Mouse (Mus musculus): Measurements from ENCODE around the gene Hoxa1. TPM values are rescaled to one million over a fixed set of nuclear protein-coding genes. Genes with fewer than 3 reads are reported as not detected.

The Hoxa1 gene
- polyA plus RNA-seq, 1 experiment from 2014 or later, result not detected

GRCm38 (mm10) chr6:52168191-52169055 is 10.3 kb upstream of the Hoxa1 start:
- Histone ChIP-seq H3K4me2 (ENCODE audit: low read length) (no peak overlapping the region), H3K27ac (ENCODE audit: low read length) (no peak overlapping the region), H3K9ac (replicated peaks; ENCODE audit: low read depth, low read length) (no peak overlapping the region), H3K4me1 (replicated peaks; ENCODE audit: control insufficient read depth, insufficient read depth, low read length) (0 out of 2 replicates have a peak, but pooled peaks cover 3% of the 10 kb centered on the region), H3K36me3 (ENCODE audit: control insufficient read depth, insufficient read depth) (no peaks in the 10 kb centered on the region), H3K9me3 (ENCODE audit: control insufficient read depth, low read length) (no peaks in the 10 kb centered on the region), H3K4me3 (replicated peaks; ENCODE audit: low read length) (no peak overlapping the region), H3K27me3 (replicated peaks; ENCODE audit: control insufficient read depth, insufficient read depth, low read length) (peaks cover 89% of the 10 kb centered on the region)
- no peak; the same call in 1 of the 2 replicates for ATAC-seq
- 1% methylated on average over 40 of the region's 42 CpGs for WGBS

GRCm38 (mm10) chr6:52167736-52168161 is 9.6 kb upstream of the Hoxa1 start:
- Histone ChIP-seq H3K9me3 (ENCODE audit: control insufficient read depth, low read length) (no peaks in the 10 kb centered on the region), H3K4me1 (replicated peaks; ENCODE audit: control insufficient read depth, insufficient read depth, low read length) (0 out of 2 replicates have a peak, but pooled peaks cover 3% of the 10 kb centered on the region), H3K27me3 (replicated peaks; ENCODE audit: control insufficient read depth, insufficient read depth, low read length) (peaks cover 89% of the 10 kb centered on the region), H3K27ac (ENCODE audit: low read length) (no peak overlapping the region), H3K4me3 (replicated peaks; ENCODE audit: low read length) (no peak overlapping the region), H3K36me3 (ENCODE audit: control insufficient read depth, insufficient read depth) (no peaks in the 10 kb centered on the region), H3K4me2 (ENCODE audit: low read length) (no peak overlapping the region), H3K9ac (replicated peaks; ENCODE audit: low read depth, low read length) (no peak overlapping the region)
- 1% methylated on average over 14 of the region's 14 CpGs for WGBS
- no peak for ATAC-seq

GRCm38 (mm10) chr6:52167176-52167575 is 9.1 kb upstream of the Hoxa1 start:
- Histone ChIP-seq H3K9ac (replicated peaks; ENCODE audit: low read depth, low read length) (no peak overlapping the region), H3K36me3 (ENCODE audit: control insufficient read depth, insufficient read depth) (no peaks in the 10 kb centered on the region), H3K4me1 (replicated peaks; ENCODE audit: control insufficient read depth, insufficient read depth, low read length) (no peaks in the 10 kb centered on the region), H3K4me2 (ENCODE audit: low read length) (no peak overlapping the region), H3K9me3 (ENCODE audit: control insufficient read depth, low read length) (no peaks in the 10 kb centered on the region), H3K27me3 (replicated peaks; ENCODE audit: control insufficient read depth, insufficient read depth, low read length) (peaks cover 86% of the 10 kb centered on the region), H3K4me3 (replicated peaks; ENCODE audit: low read length) (no peak overlapping the region), H3K27ac (ENCODE audit: low read length) (no peak overlapping the region)
- WGBS, result 9% methylated on average over 1 of the region's 1 CpGs
- ATAC-seq, result no peak

- no peak overlapping the region for H3K9ac ChIP-seq (replicated peaks; ENCODE audit: low read depth, low read length)
- no peak for ATAC-seq
- 2% methylated on average over 4 of the region's 4 CpGs for WGBS
- H3K4me1 ChIP-seq (replicated peaks; ENCODE audit: control insufficient read depth, insufficient read depth, low read length), result no peaks in the 10 kb centered on the region
- peaks cover 86% of the 10 kb centered on the region for H3K27me3 ChIP-seq (replicated peaks; ENCODE audit: control insufficient read depth, insufficient read depth, low read length)
- H3K36me3 ChIP-seq (ENCODE audit: control insufficient read depth, insufficient read depth), result no peaks in the 10 kb centered on the region
- no peaks in the 10 kb centered on the region for H3K9me3 ChIP-seq (ENCODE audit: control insufficient read depth, low read length)
- no peak overlapping the region for H3K4me2 ChIP-seq (ENCODE audit: low read length)
- no peak overlapping the region for H3K27ac ChIP-seq (ENCODE audit: low read length)
- H3K4me3 ChIP-seq (replicated peaks; ENCODE audit: low read length), result no peak overlapping the region
Observed at GRCm38 (mm10) chr6:52166431-52167077, 8.4 kb upstream of the Hoxa1 start.

- Histone ChIP-seq H3K4me2 (ENCODE audit: low read length) (no peak overlapping the region), H3K4me1 (replicated peaks; ENCODE audit: control insufficient read depth, insufficient read depth, low read length) (no peaks in the 10 kb centered on the region), H3K36me3 (ENCODE audit: control insufficient read depth, insufficient read depth) (no peaks in the 10 kb centered on the region), H3K27me3 (replicated peaks; ENCODE audit: control insufficient read depth, insufficient read depth, low read length) (peaks cover 84% of the 10 kb centered on the region), H3K27ac (ENCODE audit: low read length) (no peak overlapping the region), H3K9me3 (ENCODE audit: control insufficient read depth, low read length) (no peaks in the 10 kb centered on the region), H3K4me3 (replicated peaks; ENCODE audit: low read length) (no peak overlapping the region), H3K9ac (replicated peaks; ENCODE audit: low read depth, low read length) (no peak overlapping the region)
- ATAC-seq, result no peak
- under 1% methylated on average over 28 of the region's 28 CpGs for WGBS
Observed at GRCm38 (mm10) chr6:52165441-52166370, 7.6 kb upstream of the Hoxa1 start.

GRCm38 (mm10) chr6:52164626-52165440 is 6.7 kb upstream of the Hoxa1 start, which contains the start of gene Hoxa2:
Gene Hoxa2 (minus strand): TSS chr6:52164831.
- H3K4me3 ChIP-seq (replicated peaks; ENCODE audit: low read length), result no peak within 1 kb of the TSS
- H3K27ac ChIP-seq (ENCODE audit: low read length), result no peak within 1 kb of the TSS
- under 1% methylated on average over 25 of the region's 25 CpGs for WGBS
- H3K4me1 ChIP-seq (replicated peaks; ENCODE audit: control insufficient read depth, insufficient read depth, low read length), result no peaks in the 10 kb centered on the region
- no peak for ATAC-seq
- H3K4me2 ChIP-seq (ENCODE audit: low read length), result no peak within 1 kb of the TSS
- no peak within 1 kb of the TSS for H3K9ac ChIP-seq (replicated peaks; ENCODE audit: low read depth, low read length)
- no peaks in the 10 kb centered on the region for H3K9me3 ChIP-seq (ENCODE audit: control insufficient read depth, low read length)
- peaks cover 84% of the 10 kb centered on the region for H3K27me3 ChIP-seq (replicated peaks; ENCODE audit: control insufficient read depth, insufficient read depth, low read length)
- H3K36me3 ChIP-seq (ENCODE audit: control insufficient read depth, insufficient read depth), result no peaks in the 10 kb centered on the region

GRCm38 (mm10) chr6:52164051-52164625 is 6.0 kb upstream of the Hoxa1 start:
- no peaks in the 10 kb centered on the region for H3K9me3 ChIP-seq (ENCODE audit: control insufficient read depth, low read length)
- whole genome bisulfite sequencing, result under 1% methylated on average over 39 of the region's 39 CpGs
- ATAC-seq, result no peak
- H3K9ac ChIP-seq (replicated peaks; ENCODE audit: low read depth, low read length), result no peak overlapping the region
- H3K4me1 ChIP-seq (replicated peaks; ENCODE audit: control insufficient read depth, insufficient read depth, low read length), result no peaks in the 10 kb centered on the region
- H3K27ac ChIP-seq (ENCODE audit: low read length), result no peak overlapping the region
- no peak overlapping the region for H3K4me3 ChIP-seq (replicated peaks; ENCODE audit: low read length)
- peaks cover 85% of the 10 kb centered on the region for H3K27me3 ChIP-seq (replicated peaks; ENCODE audit: control insufficient read depth, insufficient read depth, low read length)
- no peaks in the 10 kb centered on the region for H3K36me3 ChIP-seq (ENCODE audit: control insufficient read depth, insufficient read depth)
- H3K4me2 ChIP-seq (ENCODE audit: low read length), result no peak overlapping the region

- H3K4me2 ChIP-seq (ENCODE audit: low read length), result no peak overlapping the region
- WGBS, result under 1% methylated on average over 17 of the region's 17 CpGs
- peaks cover 4% of the 10 kb centered on the region for H3K4me1 ChIP-seq (replicated peaks; ENCODE audit: control insufficient read depth, insufficient read depth, low read length)
- peaks cover 86% of the 10 kb centered on the region for H3K27me3 ChIP-seq (replicated peaks; ENCODE audit: control insufficient read depth, insufficient read depth, low read length)
- ATAC-seq, result no peak
- no peak overlapping the region for H3K27ac ChIP-seq (ENCODE audit: low read length)
- no peak overlapping the region for H3K9ac ChIP-seq (replicated peaks; ENCODE audit: low read depth, low read length)
- H3K36me3 ChIP-seq (ENCODE audit: control insufficient read depth, insufficient read depth), result no peaks in the 10 kb centered on the region
- H3K4me3 ChIP-seq (replicated peaks; ENCODE audit: low read length), result no peak overlapping the region
- H3K9me3 ChIP-seq (ENCODE audit: control insufficient read depth, low read length), result no peaks in the 10 kb centered on the region
Observed at GRCm38 (mm10) chr6:52163366-52164031, 5.4 kb upstream of the Hoxa1 start.
